Mouse (Mus musculus) embryonic fibroblast, embryonic 13.5 days (primary cell): ENCODE results near the gene Aasdh.

Experiments used
- CTCF ChIP-seq: IDR thresholded peaks from 2 replicates; pipeline ENCODE4 v1.5.1; 2011; ENCODE audit warnings: mild to moderate bottlenecking, control low read depth, low read length, moderate library complexity, borderline replicate concordance; ENCODE audit not compliant: insufficient read depth
- POLR2A ChIP-seq: IDR thresholded peaks from 2 replicates; pipeline ENCODE4 v1.6.1; 2011; ENCODE audit warnings: low read depth, mild to moderate bottlenecking, control low read depth, low read length, moderate library complexity

DNA sequence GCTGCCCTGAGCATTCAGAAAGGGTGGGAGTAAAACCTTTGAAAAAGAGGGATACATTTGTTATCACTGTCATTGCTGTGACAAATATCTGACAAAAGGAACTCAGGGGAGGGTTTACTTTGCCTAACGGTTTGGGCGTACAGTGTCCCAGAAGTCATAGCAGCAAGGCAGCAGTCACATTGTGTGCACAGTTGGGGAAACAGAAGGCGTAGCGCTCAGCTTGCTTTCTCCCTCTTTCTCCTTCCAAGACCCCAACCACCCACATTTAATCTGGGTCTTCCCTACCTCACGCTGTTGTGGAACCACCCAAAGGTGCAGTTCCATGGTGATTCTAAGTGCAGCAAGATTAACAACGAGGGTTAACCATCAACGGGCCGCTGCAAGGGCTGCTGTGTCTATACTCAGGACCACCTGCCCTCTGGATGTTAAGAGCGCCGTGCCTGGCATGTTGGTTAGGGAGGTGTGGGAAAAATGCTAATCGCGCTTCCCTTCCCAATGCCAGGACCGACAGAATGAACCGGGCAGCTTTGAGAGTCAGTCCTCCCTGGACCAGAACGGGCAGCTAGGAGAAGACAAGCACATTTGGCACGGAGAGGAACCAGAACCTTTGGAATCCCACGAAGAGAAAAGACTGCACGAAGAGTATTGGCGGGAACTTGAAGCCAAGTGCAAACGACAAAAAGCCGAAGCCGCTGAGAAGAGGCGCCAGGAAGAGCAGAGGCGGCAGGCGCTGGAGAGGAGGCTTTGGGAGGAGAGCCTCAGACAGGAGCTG, 49.3 kb downstream of the Aasdh start:
- TF ChIP-seq POLR2A (no peak), CTCF (no peak)
